Mouse (Mus musculus) stomach, postnatal 0 days (tissue): ENCODE data around the gene Ulk4. TPM values are rescaled to one million over a fixed set of nuclear protein-coding genes. Genes with fewer than 3 reads are reported as not detected.

Source experiments
- ATAC-seq: fragments of 200-750 bp; cut with Nextera tagmentation; 2 replicates; pipeline ENCODE4 v1.8.0; 2017; ENCODE audit not compliant: low FRiP score, low TSS enrichment
- DNase-seq: peaks from one replicate; pipeline ENCODE4 v3.0.0-alpha.2; 2016; ENCODE audit warnings: low spot score
- H3K27ac ChIP-seq: fragments of 300-500 bp; sonication (generic); replicated peaks from 2 replicates; pipeline ENCODE4 v1.5.1; 2014; ENCODE audit warnings: mild to moderate bottlenecking, control low read depth
- H3K27me3 ChIP-seq: fragments of 300-500 bp; sonication (generic); 2 replicates; pipeline ENCODE4 v1.6.1; 2014; ENCODE audit warnings: low read length; ENCODE audit not compliant: control insufficient read depth, insufficient read depth
- H3K36me3 ChIP-seq: fragments of 300-500 bp; sonication (generic); 2 replicates; pipeline ENCODE4 v1.6.1; 2014; ENCODE audit warnings: low read length, mixed read lengths; ENCODE audit not compliant: control insufficient read depth, insufficient read depth
- H3K4me1 ChIP-seq: fragments of 300-500 bp; sonication (generic); replicated peaks from 2 replicates; pipeline ENCODE4 v1.6.1; 2014; ENCODE audit warnings: antibody characterized with exemption; ENCODE audit not compliant: control insufficient read depth, insufficient read depth
- H3K4me2 ChIP-seq: fragments of 300-500 bp; sonication (generic); replicated peaks from 2 replicates; pipeline ENCODE4 v1.6.1; 2014; ENCODE audit warnings: low read depth, mild to moderate bottlenecking, control low read depth, moderate library complexity
- H3K4me3 ChIP-seq: fragments of 300-500 bp; sonication (generic); 2 replicates; pipeline ENCODE4 v1.5.1; 2014; ENCODE audit warnings: low read depth, low read length, control low read depth
- H3K9ac ChIP-seq: fragments of 300-500 bp; sonication (generic); 2 replicates; pipeline ENCODE4 v1.6.1; 2014; ENCODE audit warnings: mild to moderate bottlenecking, low read length, control low read depth, mixed read lengths
- H3K9me3 ChIP-seq: fragments of 300-500 bp; sonication (generic); 2 replicates; pipeline ENCODE4 v1.6.1; 2016; ENCODE audit warnings: low read length; ENCODE audit not compliant: control insufficient read depth
- CTCF ChIP-seq: IDR thresholded peaks from 2 replicates; pipeline ENCODE4 v1.5.1; 2016; ENCODE audit warnings: antibody characterized with exemption, low read depth, mild to moderate bottlenecking, moderate library complexity
- EP300 ChIP-seq: optimal IDR thresholded peaks from 2 replicates; pipeline ENCODE3; 2016; ENCODE audit warnings: antibody characterized with exemption
- WGBS: fragments of 180-500 bp; shearing (Covaris S2); extraction: QIAGEN DNeasy Blood & Tissue Kit; methylation state at CpG from one replicate; pipeline ENCODE4 v1.1.7; 2014; 5-methylcytosine and 5-hydroxymethylcytosine counted together
- polyA plus RNA-seq: library from polyadenylated mRNA; unstranded; fragments of >200 nt; fragmentation: Nextera tagmentation; extraction: Ambion mirVana; gene quantifications from 2 replicates; pipeline ENCODE4 v1.2.1, GENCODE M21; 2015

The Ulk4 gene
- polyA plus RNA-seq, 1 experiment from 2014 or later: 73.3 TPM

GRCm38 (mm10) chr9:121030949-121031348 is 246.0 kb downstream of the Ulk4 start:
- no peak overlapping the region for H3K4me2 ChIP-seq
- DNase-seq (no peak), ATAC-seq (no peak)
- H3K4me1 ChIP-seq: no peaks in the 10 kb centered on the region
- WGBS: 51% methylated on average over 10 of the region's 10 CpGs
- no peak overlapping the region for H3K9ac ChIP-seq
- TF ChIP-seq EP300 (no peak), CTCF (no peak)
- no peaks in the 10 kb centered on the region for H3K9me3 ChIP-seq
- H3K36me3 ChIP-seq: no peaks in the 10 kb centered on the region
- H3K27me3 ChIP-seq: no peaks in the 10 kb centered on the region
- H3K27ac ChIP-seq: no peak overlapping the region
- no peak overlapping the region for H3K4me3 ChIP-seq

- Histone ChIP-seq H3K36me3 (no peaks in the 10 kb centered on the region), H3K9me3 (no peaks in the 10 kb centered on the region), H3K4me3 (no peak overlapping the region), H3K27me3 (no peaks in the 10 kb centered on the region), H3K4me1 (no peaks in the 10 kb centered on the region), H3K27ac (no peak overlapping the region), H3K9ac (no peak overlapping the region), H3K4me2 (no peak overlapping the region)
- 59% methylated on average over 9 of the region's 9 CpGs for WGBS
- DNase-seq (no peak), ATAC-seq (no peak)
- peak; percentile 43 for TF ChIP-seq CTCF
- no peak for TF ChIP-seq EP300
These were observed 247.2 kb downstream of the Ulk4 start for GRCm38 (mm10) chr9:121029786-121030185.

DNA sequence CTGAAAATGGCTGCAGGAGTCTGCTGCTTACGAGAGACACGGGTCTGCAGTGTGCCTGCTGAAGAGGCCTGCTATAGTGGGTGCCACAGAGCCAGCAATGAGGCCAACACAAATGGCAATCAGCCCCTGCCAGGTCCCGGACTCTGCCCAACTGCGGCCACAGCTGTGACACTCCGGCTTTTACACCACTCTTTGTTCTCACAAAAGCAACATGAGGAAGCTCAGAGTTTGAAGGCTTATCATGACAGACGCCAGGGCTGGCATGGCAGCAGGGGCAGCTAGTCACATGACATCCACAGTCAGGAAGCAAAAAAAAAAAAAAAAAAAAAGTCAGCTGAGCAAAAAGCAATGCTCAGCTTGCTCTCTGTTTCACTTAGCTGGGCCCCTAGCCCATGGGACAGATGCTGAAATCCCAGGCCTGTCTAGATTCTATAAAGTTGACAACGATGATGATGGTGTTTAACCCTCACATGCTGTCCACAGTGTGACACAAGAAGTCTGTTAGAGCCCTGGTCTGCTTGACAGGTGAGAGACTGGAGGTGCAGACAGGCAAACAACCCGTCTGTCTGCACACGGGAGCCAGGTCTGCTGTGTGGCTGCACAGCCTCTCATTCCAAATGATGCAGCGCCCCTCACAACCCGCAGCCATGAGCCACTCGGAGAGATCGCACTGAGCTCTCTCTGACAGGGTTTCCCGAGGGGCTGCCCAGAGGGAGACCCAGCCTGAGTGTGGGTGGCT is 253.3 kb downstream of the Ulk4 start:
- TF ChIP-seq CTCF: no peak
- no peak for TF ChIP-seq EP300
- DNase-seq: no peak
- no peaks in the 10 kb centered on the region for H3K4me1 ChIP-seq
- no peak overlapping the region for H3K4me3 ChIP-seq
- no peaks in the 10 kb centered on the region for H3K9me3 ChIP-seq
- no peak for ATAC-seq
- no peak overlapping the region for H3K9ac ChIP-seq
- no peak overlapping the region for H3K4me2 ChIP-seq
- H3K27me3 ChIP-seq: no peaks in the 10 kb centered on the region
- H3K36me3 ChIP-seq: no peaks in the 10 kb centered on the region
- H3K27ac ChIP-seq: no peak overlapping the region
- 78% methylated on average over 14 of the region's 14 CpGs for WGBS

- Histone ChIP-seq H3K27ac (no peak overlapping the region), H3K4me1 (no peaks in the 10 kb centered on the region), H3K27me3 (no peaks in the 10 kb centered on the region), H3K9ac (no peak overlapping the region), H3K4me3 (no peak overlapping the region), H3K9me3 (no peaks in the 10 kb centered on the region), H3K36me3 (no peaks in the 10 kb centered on the region), H3K4me2 (no peak overlapping the region)
- ATAC-seq: no peak
- no peak for TF ChIP-seq EP300
- no peak for TF ChIP-seq CTCF
- no peak for DNase-seq
- 79% methylated on average over 11 of the region's 11 CpGs for WGBS
These were observed 256.6 kb downstream of the Ulk4 start for GRCm38 (mm10) chr9:121020360-121020759.

GRCm38 (mm10) chr9:121019932-121020331 is 257.1 kb downstream of the Ulk4 start:
- H3K9me3 ChIP-seq: no peaks in the 10 kb centered on the region
- no peak for TF ChIP-seq CTCF
- no peak for TF ChIP-seq EP300
- no peak overlapping the region for H3K4me3 ChIP-seq
- no peak for DNase-seq
- WGBS: 75% methylated on average over 13 of the region's 13 CpGs
- no peaks in the 10 kb centered on the region for H3K27me3 ChIP-seq
- no peaks in the 10 kb centered on the region for H3K4me1 ChIP-seq
- ATAC-seq: no peak
- H3K9ac ChIP-seq: no peak overlapping the region
- H3K4me2 ChIP-seq: no peak overlapping the region
- no peaks in the 10 kb centered on the region for H3K36me3 ChIP-seq
- H3K27ac ChIP-seq: no peak overlapping the region

DNA sequence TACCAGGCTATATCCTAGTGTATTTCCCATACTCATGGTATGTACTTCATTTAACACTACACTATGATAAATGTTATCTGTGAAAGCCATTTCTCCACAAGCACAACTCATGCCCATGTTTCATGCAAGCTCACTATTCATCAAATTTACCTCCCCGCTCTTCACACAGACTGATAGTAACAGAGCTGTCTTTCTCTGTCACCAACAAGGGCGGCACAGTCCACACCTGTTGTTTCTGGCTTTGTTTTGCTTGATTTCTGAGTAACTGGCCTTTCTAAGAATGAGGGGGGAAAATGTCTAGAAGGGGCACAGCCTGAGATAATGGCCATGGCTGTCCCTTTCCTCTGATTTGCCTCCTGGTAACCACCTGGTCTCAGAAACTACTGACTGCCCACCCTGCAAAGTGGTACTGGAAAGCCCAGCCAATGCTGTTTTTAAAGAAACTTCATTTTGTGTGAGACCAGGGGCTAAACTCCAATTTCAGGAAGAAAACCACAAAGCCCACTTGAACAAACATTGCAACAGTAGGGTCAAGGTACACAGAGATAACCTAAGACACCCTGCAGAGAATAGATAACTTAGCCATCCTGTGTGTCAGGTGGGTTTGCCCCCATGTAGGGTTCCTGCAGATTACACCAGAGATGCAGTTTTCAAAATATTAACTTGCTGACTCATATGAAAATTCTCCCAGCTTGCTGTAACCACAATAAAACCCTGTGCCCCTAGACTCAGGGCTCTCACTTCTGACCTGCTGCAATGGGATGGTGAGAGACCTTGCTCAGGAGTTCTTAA is 258.3 kb downstream of the Ulk4 start:
- WGBS: 87% methylated on average over 2 of the region's 2 CpGs
- H3K4me3 ChIP-seq: no peak overlapping the region
- H3K9me3 ChIP-seq: no peaks in the 10 kb centered on the region
- H3K36me3 ChIP-seq: no peaks in the 10 kb centered on the region
- no peak for ATAC-seq
- H3K4me1 ChIP-seq: no peaks in the 10 kb centered on the region
- no peak for DNase-seq
- TF ChIP-seq EP300 (no peak), CTCF (no peak)
- H3K4me2 ChIP-seq: no peak overlapping the region
- H3K9ac ChIP-seq: no peak overlapping the region
- no peaks in the 10 kb centered on the region for H3K27me3 ChIP-seq
- H3K27ac ChIP-seq: no peak overlapping the region
